Mouse (Mus musculus) liver, embryonic 14.5 days (tissue): Measurements from ENCODE around the gene Tspan32.

Experiments used
- CTCF ChIP-seq: IDR thresholded peaks from 2 replicates; pipeline ENCODE4 v1.5.1; 2016; ENCODE audit warnings: antibody characterized with exemption, low read depth, control low read depth
- EP300 ChIP-seq: IDR thresholded peaks from 2 replicates; pipeline ENCODE4 v1.6.1; 2016; ENCODE audit warnings: antibody characterized with exemption, low read depth

DNA sequence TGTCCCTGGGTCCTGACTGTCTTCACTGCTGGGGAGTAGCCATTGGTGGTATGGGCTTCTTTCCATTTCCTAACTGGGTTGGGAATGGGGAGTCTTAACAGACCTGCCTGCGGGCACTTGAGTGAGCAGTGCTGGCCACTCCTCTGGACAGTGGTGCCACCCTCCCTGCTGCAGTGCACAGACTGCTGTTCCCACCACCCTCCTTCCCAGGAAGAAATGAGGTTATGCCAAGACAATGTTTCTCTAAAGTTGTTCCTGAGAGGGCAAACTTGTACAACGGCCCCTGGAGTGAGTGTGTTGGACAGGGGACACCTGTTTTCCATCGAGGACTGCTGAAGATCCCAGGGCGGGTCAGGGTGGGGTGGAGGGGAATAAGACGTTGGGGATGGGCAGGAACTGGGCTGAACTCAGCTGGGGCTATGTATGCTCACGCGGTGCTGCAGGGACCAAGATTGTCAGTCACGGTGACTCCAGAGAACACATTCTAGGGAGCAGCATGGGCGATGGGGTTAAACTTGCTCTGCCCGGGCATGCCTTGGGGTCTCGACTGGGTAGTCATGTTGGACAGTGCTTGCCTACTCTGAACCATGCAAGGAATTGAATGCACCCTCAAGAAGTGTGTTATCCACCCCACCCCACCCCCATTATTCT lies 49.2 kb downstream of the Tspan32 start:
- TF ChIP-seq CTCF (no peak), EP300 (no peak)
